Mouse (Mus musculus): ENCODE measurements at regions not wholly inside any gene's neighbourhood (a gene's known extent, or its start where the extent isn't known, plus 50 kb on each side); places are given as distances from the start of the nearest gene placed in this dataset.

DNA sequence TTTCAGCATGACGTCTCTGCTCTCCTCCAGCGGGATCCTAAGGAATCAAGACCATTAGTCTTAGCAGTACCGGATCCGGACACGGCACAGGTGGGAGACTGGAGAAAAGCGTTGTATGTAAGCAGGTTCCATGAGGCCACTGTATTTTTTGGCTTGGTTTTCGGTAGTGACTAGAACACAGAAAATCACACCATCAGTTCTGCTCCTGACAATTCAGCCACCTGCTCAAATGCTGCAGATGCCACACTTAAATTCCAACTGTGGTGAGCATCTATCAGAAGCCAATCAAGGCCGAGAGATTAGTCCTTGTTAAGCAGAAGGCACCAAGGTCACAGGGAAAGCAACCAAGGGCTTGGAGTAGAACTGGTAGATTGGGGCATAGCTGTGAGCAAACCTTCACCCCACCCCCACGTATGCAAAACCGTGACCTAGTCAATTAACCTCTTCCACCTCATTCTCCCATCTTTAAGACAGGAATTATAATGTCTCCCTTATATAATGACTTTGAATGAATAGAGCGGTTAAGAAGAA is 452.2 kb downstream of the Bnc2 start:
- CTCF ChIA-PET: no interaction called here

DNA sequence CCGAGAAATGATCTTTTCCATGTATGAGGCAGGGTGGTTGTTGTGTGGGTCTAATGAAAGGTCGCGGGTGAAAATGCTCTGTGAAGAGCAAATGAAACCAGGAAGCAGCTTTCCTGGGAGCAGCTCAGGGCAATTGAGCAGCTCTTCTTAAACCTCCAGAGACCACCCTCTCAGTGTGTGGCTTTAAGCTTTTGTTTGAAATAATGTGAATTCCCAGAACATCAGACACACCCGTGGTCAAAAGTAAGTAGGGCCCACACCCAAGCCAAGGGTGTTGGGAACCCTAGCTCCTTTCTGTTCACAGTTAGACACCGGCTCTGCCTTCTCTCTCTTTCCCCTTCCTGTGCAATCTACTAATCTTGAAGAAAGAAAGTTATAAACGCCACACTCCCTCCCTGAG is 450.5 kb downstream of the Bnc2 start:
- CTCF ChIA-PET: no interaction called here

Measured in spleen, embryonic (tissue).